Mouse (Mus musculus) heart, embryonic 14.5 days (tissue): ENCODE results near the gene Fam114a2. TPM values are rescaled to one million over a fixed set of nuclear protein-coding genes. Genes with fewer than 3 reads are reported as not detected.
A peak's percentile ranks its signal among the peaks of the same experiment; 100 is the strongest.

Source experiments
- ATAC-seq: fragments of 200-750 bp; cut with Nextera tagmentation; 2 replicates; pipeline ENCODE4 v1.8.0; 2017; ENCODE audit warnings: low read depth, moderate TSS enrichment; ENCODE audit not compliant: insufficient number of reproducible peaks, insufficient read depth, low FRiP score
- H3K27ac ChIP-seq, 2 experiments: fragments of 200-500 bp in 1 of 2; fragments of 300-500 bp in 1 of 2; sonication (generic) in 1 of 2; replicated peaks in 1 of 2; 2 replicates each; pipeline ENCODE4 v1.5.1; 2012 to 2014; ENCODE audit warnings: low read depth in 2 of 2, low read length in 2 of 2, control low read depth in 1 of 2, mild to moderate bottlenecking in 1 of 2, mixed read lengths in 1 of 2; ENCODE audit not compliant: control insufficient read depth in 1 of 2, insufficient read depth in 1 of 2
- H3K27me3 ChIP-seq: fragments of 300-500 bp; sonication (generic); 2 replicates; pipeline ENCODE4 v1.6.1; 2014; ENCODE audit warnings: mild to moderate bottlenecking, low read length, control low read depth; ENCODE audit not compliant: control insufficient read depth, insufficient read depth
- H3K36me3 ChIP-seq: fragments of 300-500 bp; sonication (generic); 2 replicates; pipeline ENCODE4 v1.6.1; 2014; ENCODE audit warnings: mild to moderate bottlenecking, control low read depth, low read length, mixed read lengths; ENCODE audit not compliant: control insufficient read depth, insufficient read depth
- H3K4me1 ChIP-seq, 2 experiments: fragments of 200-500 bp in 1 of 2; fragments of 300-500 bp in 1 of 2; sonication (generic) in 1 of 2; 2 replicates each; pipeline ENCODE4 v1.6.1; 2012 to 2014; ENCODE audit warnings: low read length in 2 of 2, control low read depth in 1 of 2, mixed read lengths in 1 of 2; ENCODE audit not compliant: control insufficient read depth in 2 of 2, insufficient read depth in 2 of 2
- H3K4me2 ChIP-seq: fragments of 300-500 bp; sonication (generic); 2 replicates; pipeline ENCODE4 v1.6.1; 2014; ENCODE audit warnings: mild to moderate bottlenecking, low read length
- H3K4me3 ChIP-seq, 2 experiments: fragments of 200-500 bp in 1 of 2; fragments of 300-500 bp in 1 of 2; sonication (generic) in 1 of 2; 2 replicates each; pipeline ENCODE4 v1.5.1; 2012 to 2014; ENCODE audit warnings: low read length in 2 of 2, mild to moderate bottlenecking in 2 of 2, control low read depth in 1 of 2, low read depth in 1 of 2, moderate library complexity in 1 of 2; ENCODE audit not compliant: control insufficient read depth in 1 of 2, insufficient read depth in 1 of 2
- H3K9ac ChIP-seq: fragments of 300-500 bp; sonication (generic); 2 replicates; pipeline ENCODE4 v1.6.1; 2014; ENCODE audit warnings: mild to moderate bottlenecking, low read length
- H3K9me3 ChIP-seq: fragments of 300-500 bp; sonication (generic); 2 replicates; pipeline ENCODE4 v1.6.1; 2016; ENCODE audit warnings: low read length, control low read depth; ENCODE audit not compliant: control insufficient read depth
- WGBS: fragments of 180-500 bp; shearing (Covaris S2); extraction: QIAGEN DNeasy Blood & Tissue Kit; methylation state at CpG from one replicate; pipeline ENCODE4 v1.1.7; 2014; 5-methylcytosine and 5-hydroxymethylcytosine counted together
- polyA plus RNA-seq: library from polyadenylated mRNA; unstranded; fragments of >200 nt; fragmentation: Nextera tagmentation; extraction: Ambion mirVana; gene quantifications from 2 replicates; pipeline ENCODE4 v1.2.1, GENCODE M21; 2014

Fam114a2 gene
- polyA plus RNA-seq, 1 experiment from 2014 or later: 47.0 TPM

DNA sequence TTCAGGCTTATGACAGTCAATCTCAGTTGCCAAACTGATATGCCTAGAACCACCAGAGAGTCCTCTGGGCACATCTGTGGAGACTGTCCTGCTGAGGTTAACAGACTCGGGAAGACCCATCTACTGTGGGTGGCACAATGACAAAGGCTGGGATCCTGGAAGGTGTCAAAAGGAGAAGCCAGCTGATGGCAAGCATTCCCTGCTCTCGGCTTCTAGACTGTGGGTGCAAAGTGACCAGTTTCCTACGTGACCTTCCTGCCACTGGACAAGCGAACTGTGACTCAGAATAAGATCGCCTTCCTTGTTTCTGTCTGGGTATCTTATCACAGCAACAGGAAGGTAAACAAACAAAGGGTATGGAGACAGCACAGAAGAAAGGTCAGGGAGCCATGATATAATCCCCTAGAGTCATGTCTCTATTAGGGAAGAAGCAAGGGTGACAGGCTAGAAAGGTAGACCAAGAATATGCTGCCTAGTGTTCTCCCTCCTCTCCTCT, 1.4 kb downstream of the Fam114a2 start:
- H3K4me3 ChIP-seq: no peak overlapping the region

DNA sequence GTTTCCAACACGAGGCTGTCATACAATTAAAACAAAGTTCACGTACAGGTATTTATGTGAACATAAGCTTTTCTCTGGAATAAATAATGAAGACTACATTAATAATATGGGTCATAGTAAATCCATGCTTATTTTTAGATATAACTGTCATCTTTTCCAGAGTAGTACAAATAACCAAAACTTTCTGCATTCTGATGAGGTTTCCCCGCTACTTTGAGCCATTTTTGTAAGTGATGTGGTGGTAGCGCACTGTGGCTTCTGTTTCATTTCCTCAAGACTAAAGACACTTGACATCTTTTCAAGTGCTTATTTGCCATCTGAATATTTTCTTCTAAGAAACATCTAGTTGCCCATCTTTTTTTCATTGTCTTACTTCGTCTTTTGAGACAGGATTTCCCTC, 3.2 kb downstream of the Fam114a2 start:
- peaks cover 2 to 9% of the 10 kb centered on the region in 2 experiments; a peak in 2 of 4 replicates for H3K4me1 ChIP-seq
- H3K27me3 ChIP-seq: no peaks in the 10 kb centered on the region
- ATAC-seq: no peak
- 87% methylated on average over 5 of the region's 5 CpGs for WGBS
- no peak overlapping the region for H3K4me2 ChIP-seq
- H3K9me3 ChIP-seq: no peaks in the 10 kb centered on the region
- H3K27ac ChIP-seq: no peak overlapping the region
- H3K9ac ChIP-seq: no peak overlapping the region
- H3K36me3 ChIP-seq: peaks cover 38% of the 10 kb centered on the region
- no peak overlapping the region for H3K4me3 ChIP-seq

More for the DNA sequence above, 1.4 kb downstream of the Fam114a2 start:
- Histone ChIP-seq H3K9ac (no peak overlapping the region), H3K27ac (no peak overlapping the region), H3K27me3 (no peaks in the 10 kb centered on the region), H3K9me3 (no peaks in the 10 kb centered on the region), H3K4me2 (peak overlapping the region; percentile 71), H3K36me3 (peaks cover 33% of the 10 kb centered on the region), H3K4me1 (peaks cover 2 to 9% of the 10 kb centered on the region in 2 experiments; a peak in 2 of 4 replicates)
- 29% methylated on average over 5 of the region's 5 CpGs for WGBS
- ATAC-seq: no peak

DNA sequence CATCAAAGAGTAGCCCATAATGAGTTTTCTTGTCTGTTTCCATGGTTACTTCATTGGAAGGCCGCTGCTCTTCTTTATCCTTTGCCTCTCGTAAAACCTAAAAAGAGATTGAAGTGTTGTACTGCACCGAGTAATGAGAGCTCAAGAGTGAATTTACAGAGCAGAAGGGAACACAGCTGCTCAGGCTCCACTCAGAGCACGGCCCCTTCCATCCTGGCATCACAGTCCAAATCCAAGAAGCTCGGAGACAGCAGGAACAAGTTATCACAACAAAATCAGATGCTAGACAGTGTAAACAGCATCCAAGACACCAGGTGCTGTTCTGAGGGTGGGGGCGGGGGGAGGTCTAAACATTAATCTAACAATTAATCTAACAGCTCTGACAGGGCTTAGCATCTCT, 11.5 kb downstream of the Fam114a2 start:
- Histone ChIP-seq H3K4me2 (no peak overlapping the region), H3K4me3 (no peak overlapping the region), H3K9me3 (no peaks in the 10 kb centered on the region), H3K27me3 (no peaks in the 10 kb centered on the region), H3K4me1 (peaks cover 3 to 8% of the 10 kb centered on the region in 2 experiments; a peak in 2 of 4 replicates), H3K36me3 (peaks cover 87% of the 10 kb centered on the region), H3K27ac (no peak overlapping the region), H3K9ac (no peak overlapping the region)
- ATAC-seq: no peak
- WGBS: 84% methylated on average over 6 of the region's 6 CpGs

DNA sequence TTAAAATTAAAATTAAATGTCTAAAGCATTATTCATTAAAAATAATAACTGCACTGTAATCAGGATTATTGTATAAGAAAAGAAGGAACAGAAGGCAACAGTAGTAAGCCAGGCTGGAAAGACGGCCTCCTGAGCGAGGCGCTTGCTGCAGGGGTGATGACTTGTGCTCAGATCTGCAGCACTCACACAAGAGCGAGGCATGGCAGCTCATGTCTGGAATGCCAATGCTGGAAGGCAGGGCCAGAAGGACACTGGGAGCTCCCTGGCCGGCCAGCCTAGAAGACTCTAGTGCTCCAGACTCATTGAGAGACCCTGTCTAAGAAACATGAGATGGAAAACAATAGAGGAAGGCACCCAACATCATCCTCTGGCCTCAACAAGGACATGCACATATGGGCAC, 15.3 kb downstream of the Fam114a2 start:
- H3K4me3 ChIP-seq: no peak overlapping the region
- WGBS: 31% methylated on average over 5 of the region's 5 CpGs
- peaks cover 82% of the 10 kb centered on the region for H3K36me3 ChIP-seq
- no peaks in the 10 kb centered on the region for H3K9me3 ChIP-seq
- H3K27me3 ChIP-seq: no peaks in the 10 kb centered on the region
- ATAC-seq: peak; percentile 61; the same call in 1 of the 2 replicates
- no peak overlapping the region for H3K4me2 ChIP-seq
- H3K4me1 ChIP-seq: peaks cover 3 to 8% of the 10 kb centered on the region in 2 experiments; a peak in 2 of 4 replicates
- no peak overlapping the region for H3K9ac ChIP-seq
- H3K27ac ChIP-seq: 0 out of 4 replicates have a peak overlapping the region, but pooled peaks of 1 of the 2 experiments have one; percentile 14

DNA sequence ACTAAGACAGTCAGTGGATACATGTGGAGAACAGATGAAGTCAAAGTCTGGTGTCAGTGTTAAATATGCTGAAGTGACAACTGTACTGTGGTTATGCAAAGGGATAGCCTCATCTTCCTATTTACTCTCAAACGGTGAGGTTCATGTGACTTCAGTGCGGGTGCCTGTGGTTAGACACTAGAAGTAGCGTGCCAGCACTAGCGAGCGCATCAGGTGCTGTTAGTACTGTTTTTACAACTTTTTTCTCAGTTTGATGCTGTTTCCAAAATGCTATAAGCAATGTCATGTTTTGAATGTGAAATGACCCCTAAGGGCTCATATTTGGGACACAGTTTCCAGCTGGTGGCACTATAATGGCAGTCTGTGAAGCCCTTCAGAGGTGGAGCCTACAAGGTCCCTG, 20.2 kb downstream of the Fam114a2 start:
- Histone ChIP-seq H3K27me3 (no peaks in the 10 kb centered on the region), H3K9ac (no peak overlapping the region), H3K4me1 (peaks cover under 1 to 5% of the 10 kb centered on the region in 2 experiments; a peak in 2 of 4 replicates), H3K27ac (no peak overlapping the region), H3K4me2 (no peak overlapping the region), H3K36me3 (peaks cover 74% of the 10 kb centered on the region), H3K9me3 (no peaks in the 10 kb centered on the region), H3K4me3 (no peak overlapping the region)
- no peak for ATAC-seq
- 97% methylated on average over 5 of the region's 5 CpGs for WGBS

DNA sequence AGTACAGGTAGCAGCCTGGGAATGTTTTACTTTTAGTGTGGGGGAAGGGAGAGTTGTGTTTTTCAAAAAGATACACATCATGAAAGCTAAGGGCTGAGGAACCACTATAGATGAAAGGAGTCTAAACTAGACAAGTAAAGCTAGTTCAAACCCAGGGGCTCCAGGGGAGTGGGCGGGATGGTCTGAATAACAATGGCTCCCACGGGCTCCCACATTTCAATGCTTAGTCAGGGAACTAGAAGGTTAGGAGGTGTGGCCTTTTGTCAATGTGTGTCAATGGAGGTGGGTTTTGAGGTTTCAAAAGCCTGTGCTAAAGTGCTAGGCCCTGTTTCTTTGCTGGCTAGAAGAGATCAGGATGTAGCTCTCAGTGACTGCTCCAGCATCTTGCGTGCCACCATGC, 20.7 kb downstream of the Fam114a2 start:
- peaks cover 74% of the 10 kb centered on the region for H3K36me3 ChIP-seq
- H3K27ac ChIP-seq: no peak overlapping the region
- peaks cover 0 to under 1% of the 10 kb centered on the region in 2 experiments; a peak in 1 of 4 replicates for H3K4me1 ChIP-seq
- H3K9me3 ChIP-seq: no peaks in the 10 kb centered on the region
- H3K4me2 ChIP-seq: no peak overlapping the region
- no peak overlapping the region for H3K4me3 ChIP-seq
- whole genome bisulfite sequencing: 87% methylated on average over 3 of the region's 3 CpGs
- no peak for ATAC-seq
- H3K27me3 ChIP-seq: no peaks in the 10 kb centered on the region
- H3K9ac ChIP-seq: no peak overlapping the region

DNA sequence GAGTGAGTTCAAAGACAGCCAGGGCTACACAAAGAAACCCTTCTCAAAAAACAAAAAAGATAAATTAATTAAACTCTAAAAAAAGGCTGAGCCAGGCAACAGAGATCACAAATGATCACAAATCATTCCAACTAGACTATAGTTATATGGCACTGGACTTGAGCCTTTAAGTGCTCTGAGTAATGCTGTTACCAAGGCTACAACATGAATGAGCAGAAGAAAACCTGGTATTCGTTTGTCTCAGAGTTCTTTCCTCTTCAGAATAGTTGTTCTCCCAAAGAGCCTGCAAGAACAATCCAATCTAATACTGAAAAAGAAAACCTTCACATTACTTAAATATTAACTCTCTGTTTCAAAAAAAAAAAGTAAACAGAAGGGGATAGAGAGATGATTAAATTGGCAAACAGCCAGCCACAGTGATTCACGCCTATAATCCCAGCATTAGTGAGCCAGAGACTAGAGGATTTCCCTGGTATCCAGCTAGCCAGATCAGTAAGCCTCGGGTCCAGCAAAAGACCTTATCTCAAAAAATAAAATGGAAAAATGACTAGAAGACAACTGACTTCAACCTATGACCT, 21.9 kb downstream of the Fam114a2 start:
- Histone ChIP-seq H3K27me3 (no peaks in the 10 kb centered on the region), H3K27ac (no peak overlapping the region), H3K4me2 (no peak overlapping the region), H3K4me1 (no peaks in the 10 kb centered on the region), H3K9ac (no peak overlapping the region), H3K36me3 (peaks cover 85% of the 10 kb centered on the region), H3K4me3 (no peak overlapping the region), H3K9me3 (no peaks in the 10 kb centered on the region)
- 67% methylated on average over 3 of the region's 3 CpGs for WGBS
- no peak for ATAC-seq

DNA sequence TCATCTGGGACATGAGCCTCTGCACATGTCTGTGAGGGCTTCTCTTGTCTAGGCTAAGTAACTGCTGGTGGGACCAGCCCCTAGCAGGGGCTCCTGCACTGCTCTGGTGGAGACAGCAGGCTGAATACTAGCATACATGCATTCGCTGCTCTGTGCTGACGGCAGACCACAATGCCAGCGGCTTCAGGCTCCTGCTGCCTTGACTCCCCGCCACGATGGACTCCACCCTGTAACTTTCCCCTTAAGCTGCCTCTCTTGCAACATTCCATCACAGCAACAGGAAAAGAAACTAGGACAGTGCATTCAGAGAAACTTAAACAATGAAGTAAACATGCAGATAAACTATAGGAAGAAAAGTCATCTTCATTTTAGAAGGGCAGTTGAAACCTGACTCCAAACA, 30.0 kb downstream of the Fam114a2 start:
- WGBS: 49% methylated on average over 5 of the region's 5 CpGs
- Histone ChIP-seq H3K4me2 (no peak overlapping the region), H3K27me3 (no peaks in the 10 kb centered on the region), H3K4me1 (no peaks in the 10 kb centered on the region; a peak in 1 of 4 replicates), H3K9me3 (no peaks in the 10 kb centered on the region), H3K27ac (no peak overlapping the region), H3K36me3 (peaks cover 85% of the 10 kb centered on the region), H3K9ac (no peak overlapping the region), H3K4me3 (no peak overlapping the region)
- no peak for ATAC-seq
